ENCODE assay signal across 25 mouse cellular contexts in the genomic region with DNA sequence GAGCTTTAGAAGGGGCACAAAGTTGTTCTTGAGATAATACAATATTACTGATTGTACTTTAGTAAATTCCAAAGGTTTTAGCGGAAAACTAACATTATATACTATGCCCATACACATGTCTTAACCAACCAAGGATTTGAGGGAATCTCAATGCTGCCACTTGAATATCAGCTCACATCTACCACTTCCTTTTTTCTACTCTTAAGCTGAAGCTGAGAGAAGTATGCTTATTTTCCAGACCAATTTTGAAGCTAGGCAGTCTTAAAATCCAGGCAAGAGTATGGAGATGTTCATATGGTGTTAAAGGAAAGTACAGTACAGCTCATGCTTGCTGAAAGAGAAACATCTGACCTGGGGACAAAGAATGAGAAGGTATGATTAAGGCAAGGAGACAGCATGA. TPM values are rescaled to one million over a fixed set of nuclear protein-coding genes. Genes with fewer than 3 reads are reported as not detected.
A peak's percentile ranks its signal among the peaks of the same experiment; 100 is the strongest.
DNase-seq lines count a peak whose midpoint lies in the region; ATAC-seq and TF ChIP-seq lines count a peak whose summit lies in the region.
"Had no signal": no experiment of that assay in that cellular context is flagged by ENCODE, and none has a peak within 500 bp of the region (broad histone marks: within the 10 kb centered on the region; RNA-seq: fewer than 3 reads in every experiment).

No protein-coding gene starts in this region.

- no peak for TF ChIP-seq CTCF in layer of hippocampus, adult 2 months (conservative IDR thresholded peaks at IDR 0.05)
- no peak for TF ChIP-seq CTCF in MEL (IDR thresholded peaks at IDR 0.05 in 2 of 3, conservative IDR thresholded peaks at IDR 0.05 in 1 of 3; ENCODE audit: control insufficient read depth in 1 of 3, insufficient read depth in 1 of 3, low read depth in 2 of 3, low read length in 3 of 3, poor library complexity in 1 of 3, severe bottlenecking in 1 of 3)
- no peak for TF ChIP-seq CTCF in lung, postnatal 0 days (IDR thresholded peaks at IDR 0.05)

- 98% methylated on average over 1 of the region's 1 CpGs for WGBS in lung, postnatal 0 days

- peaks cover 0 to 11% of the 10 kb centered on the region in 2 experiments; a peak in 2 of 4 replicates for H3K36me3 ChIP-seq in MEL (ENCODE audit: control insufficient read depth in 1 of 2, insufficient read depth in 2 of 2, low read length in 2 of 2)
- H3K36me3 ChIP-seq in lung, postnatal 0 days (ENCODE audit: insufficient read depth, low read length): no peaks in the 10 kb centered on the region
- H3K36me3 ChIP-seq: G1E had no signal

- H3K4me2 ChIP-seq in lung, postnatal 0 days (replicated peaks; ENCODE audit: low read depth, low read length): no peak overlapping the region

- ATAC-seq in megakaryocyte progenitor cell, adult 5-6 weeks (replicated peaks; ENCODE audit: poor library complexity): 0 out of 2 replicates have a peak, but pooled peaks have one; percentile 17
- no peak for ATAC-seq in lung, postnatal 0 days
- ATAC-seq: activated CD4-positive, CD25-positive, alpha-beta regulatory T cell, adult 4 months; CD4-positive, CD25-positive, alpha-beta regulatory T cell, adult 4 months; Patski had no signal

- peaks cover 6 to 7% of the 10 kb centered on the region in 2 experiments; a peak in 3 of 4 replicates for H3K4me1 ChIP-seq in MEL (ENCODE audit: control insufficient read depth in 1 of 2, insufficient read depth in 2 of 2, low read length in 2 of 2)
- no peaks in the 10 kb centered on the region for H3K4me1 ChIP-seq in lung, postnatal 0 days (ENCODE audit: insufficient read depth, low read depth, low read length)

- no peak for TF ChIP-seq RAD21 in MEL (IDR thresholded peaks at IDR 0.05; ENCODE audit: low read depth, low read length)

- no peak for DNase-seq in layer of hippocampus, adult 2 months (ENCODE audit: low spot score in 2 of 2)
- DNase-seq in layer of hippocampus, postnatal 25 days (ENCODE audit: extremely low spot score in 1 of 2, low spot score in 1 of 2): no peak
- DNase-seq in MEL (ENCODE audit: low read depth, low spot score): peak; percentile 61
- DNase-seq in MEL-GATA-1-ER (ENCODE audit: extremely low read depth, low read depth): peak; percentile 22
- DNase-seq in adrenal gland, adult (ENCODE audit: inconsistent age in 2 of 2, low spot score in 1 of 2): no peak
- DNase-seq in adrenal gland, postnatal 10 days: no peak
- no peak for DNase-seq in lung, postnatal 0 days (ENCODE audit: low spot score)
- DNase-seq: adrenal gland, adult 2 months; adrenal gland, adult 8-10 months; adrenal gland, postnatal 14 days; adrenal gland, postnatal 25 days; adrenal gland, postnatal 36 days; B cell, adult 2 months; cerebellum, adult 11 months; cerebellum, adult 11-12 months; cerebellum, adult 18-20 months; cerebellum, adult 2 months; cerebellum, adult 8-10 months; cerebellum, adult 9-10 months had no signal

- no peaks in the 10 kb centered on the region for H3K27me3 ChIP-seq in MEL (ENCODE audit: control insufficient read depth in 1 of 2, insufficient read depth in 2 of 2, low read length in 2 of 2)
- no peaks in the 10 kb centered on the region for H3K27me3 ChIP-seq in lung, postnatal 0 days (replicated peaks; ENCODE audit: insufficient read depth, low read length)
- H3K27me3 ChIP-seq: CH12.LX, Patski had no signal

- H3K4me3 ChIP-seq in layer of hippocampus, adult 2 months: no peak overlapping the region
- H3K4me3 ChIP-seq in MEL (ENCODE audit: control insufficient read depth in 1 of 2, insufficient read depth in 1 of 2, low read depth in 2 of 2, low read length in 2 of 2): no peak overlapping the region
- H3K4me3 ChIP-seq in lung, postnatal 0 days (ENCODE audit: low read depth, low read length): no peak overlapping the region

- no peaks in the 10 kb centered on the region for H3K79me2 ChIP-seq in MEL (ENCODE audit: control insufficient read depth, insufficient read depth, low read length, poor library complexity)

- H3K9ac ChIP-seq in MEL (ENCODE audit: control insufficient read depth, low read depth, low read length, poor library complexity, severe bottlenecking): no peak overlapping the region
- no peak overlapping the region for H3K9ac ChIP-seq in lung, postnatal 0 days (replicated peaks; ENCODE audit: low read depth)

- no peak for TF ChIP-seq POLR2A in MEL (IDR thresholded peaks at IDR 0.05; ENCODE audit: control insufficient read depth in 1 of 2, insufficient read depth in 1 of 2, low read depth in 1 of 2, low read length in 2 of 2, poor library complexity in 1 of 2)

- no peaks in the 10 kb centered on the region for H3K9me3 ChIP-seq in MEL (replicated peaks; ENCODE audit: insufficient read depth, low read length)
- no peaks in the 10 kb centered on the region for H3K9me3 ChIP-seq in lung, postnatal 0 days (ENCODE audit: low read length)
- H3K9me3 ChIP-seq: G1E had no signal

- peak in 1 of 2 experiments; percentile 68; a peak in 2 of 4 replicates for TF ChIP-seq EP300 in MEL (IDR thresholded peaks at IDR 0.05; ENCODE audit: low read depth in 1 of 2, low read length in 2 of 2)
- no peak for TF ChIP-seq EP300 in lung, postnatal 0 days (IDR thresholded peaks at IDR 0.05)

- peak overlapping the region; percentile 65 for H3K27ac ChIP-seq in layer of hippocampus, adult 2 months
- no peak overlapping the region for H3K27ac ChIP-seq in MEL (ENCODE audit: control insufficient read depth, low read depth, low read length)
- no peak overlapping the region for H3K27ac ChIP-seq in lung, postnatal 0 days (ENCODE audit: low read length)

TF ChIP-seq in MEL, 35 proteins besides CTCF, POLR2A, EP300 and RAD21:
- TF ChIP-seq ETS1 (IDR thresholded peaks at IDR 0.05; ENCODE audit: low read depth, low read length) (no peak), SMC3 (IDR thresholded peaks at IDR 0.05; ENCODE audit: low read depth, low read length) (no peak), USF1 (IDR thresholded peaks at IDR 0.05; ENCODE audit: low read depth, low read length) (no peak), GABPA (IDR thresholded peaks at IDR 0.05; ENCODE audit: low read depth, low read length) (no peak), TBP (IDR thresholded peaks at IDR 0.05; ENCODE audit: low read depth, low read length) (no peak), E2F4 (IDR thresholded peaks at IDR 0.05; ENCODE audit: borderline replicate concordance, low read depth, low read length) (no peak), MEF2A (IDR thresholded peaks at IDR 0.05; ENCODE audit: extremely low read depth, insufficient replicate concordance, low read depth, low read length, poor library complexity, severe bottlenecking) (no peak), MAZ (IDR thresholded peaks at IDR 0.05; ENCODE audit: low read depth, low read length) (no peak), ZC3H11A (IDR thresholded peaks at IDR 0.05; ENCODE audit: low read depth, low read length) (no peak), RCOR1 (IDR thresholded peaks at IDR 0.05; ENCODE audit: low read depth, low read length) (peak; percentile 63; the same call in 1 of the 2 replicates), MXI1 (IDR thresholded peaks at IDR 0.05; ENCODE audit: low read depth, low read length) (0 out of 2 replicates have a peak, but pooled peaks have one; percentile 18), GATA1 (IDR thresholded peaks at IDR 0.05; ENCODE audit: low read depth, low read length) (0 out of 2 replicates have a peak, but pooled peaks have one; percentile 32), MAX (IDR thresholded peaks at IDR 0.05; ENCODE audit: low read length) (no peak), TCF12 (IDR thresholded peaks at IDR 0.05; ENCODE audit: low read depth, low read length) (no peak), BHLHE40 (IDR thresholded peaks at IDR 0.05; ENCODE audit: borderline replicate concordance, low read depth, low read length) (no peak)

RNA-seq across cellular contexts. Expression of a gene that starts 26.6 kb away (rescaled TPM):
- 100 to 1,000 TPM; 126 to 132 TPM for total RNA-seq in layer of hippocampus, adult 2 months (2021)
- total RNA-seq in layer of hippocampus, postnatal 25 days (2021): 100 to 1,000 TPM; 119 to 125 TPM
- 2.1 and 2.4 TPM in 2 replicates for total RNA-seq in MEL (2012; rRNA removed)
- polyA plus RNA-seq in MEL (2012; ENCODE audit: insufficient read depth in 1 of 2, insufficient read length in 2 of 2, low read depth in 1 of 2, low replicate concordance in 2 of 2, missing spikeins in 1 of 2): 1 to 10 TPM in 1 of 2 experiments, not detected in 1; 3.2 TPM
- 20.1 and 25.3 TPM in 2 replicates for total RNA-seq in megakaryocyte progenitor cell, adult 5-6 weeks (2015)
- 9.2 and 10.9 TPM in 2 replicates for total RNA-seq in megakaryocyte progenitor cell, adult 5-6 weeks (2017)
- total RNA-seq in adrenal gland, postnatal 10 days (2021): 10 to 100 TPM; 32.3 to 33.5 TPM
- 10.5 and 11.8 TPM in 2 replicates for polyA plus RNA-seq in lung, postnatal 0 days (2015; fragmentation: Nextera tagmentation; extraction: Ambion mirVana)
- total RNA-seq: CH12.LX had no signal
- polyA plus RNA-seq: G1E had no signal

Comparison
In these comparisons a context has a peak if more than half of its experiments do, and no peak if none do; other contexts are left out.
1. DNase-seq: peak in MEL (single experiment) and MEL-GATA-1-ER (single experiment); none in layer of hippocampus, adult 2 months (0 of 2), layer of hippocampus, postnatal 25 days (0 of 2), adrenal gland, adult (0 of 2), adrenal gland, postnatal 10 days (single experiment) and lung, postnatal 0 days (single experiment).